Mouse (Mus musculus) liver, embryonic 13.5 days (tissue): Measurements from ENCODE around the gene Elp4. TPM values are rescaled to one million over a fixed set of nuclear protein-coding genes. Genes with fewer than 3 reads are reported as not detected.

Experiments
- ATAC-seq: fragments of 200-750 bp; cut with Nextera tagmentation; 2 replicates; pipeline ENCODE4 v1.8.0; 2017; ENCODE audit warnings: low read depth, mild to moderate bottlenecking, moderate number of reproducible peaks, moderate library complexity
- DNase-seq: peaks from one replicate; pipeline ENCODE4 v3.0.0; 2022
- H3K27ac ChIP-seq: fragments of 300-500 bp; sonication (generic); 2 replicates; pipeline ENCODE4 v1.5.1; 2015; ENCODE audit warnings: moderate library complexity, mild to moderate bottlenecking, inconsistent platforms
- H3K27me3 ChIP-seq: fragments of 300-500 bp; sonication (generic); 2 replicates; pipeline ENCODE4 v1.6.1; 2015; ENCODE audit warnings: mild to moderate bottlenecking, inconsistent platforms
- H3K36me3 ChIP-seq: fragments of 300-500 bp; sonication (generic); 2 replicates; pipeline ENCODE4 v1.6.1; 2015; ENCODE audit warnings: mild to moderate bottlenecking, inconsistent platforms
- H3K4me1 ChIP-seq: fragments of 300-500 bp; sonication (generic); replicated peaks from 2 replicates; pipeline ENCODE4 v1.6.1; 2015; ENCODE audit warnings: inconsistent platforms
- H3K4me2 ChIP-seq: fragments of 300-500 bp; sonication (generic); 2 replicates; pipeline ENCODE4 v1.6.1; 2015; ENCODE audit warnings: inconsistent platforms, mild to moderate bottlenecking, moderate library complexity
- H3K4me3 ChIP-seq: fragments of 300-500 bp; sonication (generic); replicated peaks from 2 replicates; pipeline ENCODE4 v1.5.1; 2015; ENCODE audit warnings: mild to moderate bottlenecking, inconsistent platforms
- H3K9ac ChIP-seq: fragments of 300-500 bp; sonication (generic); 2 replicates; pipeline ENCODE4 v1.6.1; 2015; ENCODE audit warnings: mild to moderate bottlenecking, inconsistent platforms
- H3K9me3 ChIP-seq: fragments of 300-500 bp; sonication (generic); replicated peaks from 2 replicates; pipeline ENCODE4 v1.6.1; 2016; ENCODE audit warnings: inconsistent platforms
- WGBS: fragments of 180-500 bp; shearing (Covaris S2); methylation state at CpG from one replicate; pipeline ENCODE4 v1.1.7; 2015; ENCODE audit not compliant: insufficient replicate concordance; 5-methylcytosine and 5-hydroxymethylcytosine counted together
- polyA plus RNA-seq: library from polyadenylated mRNA; unstranded; fragments of >200 nt; fragmentation: Nextera tagmentation; extraction: Ambion mirVana; gene quantifications from 2 replicates; pipeline ENCODE4 v1.2.1, GENCODE M21; 2015

Gene Elp4
- polyA plus RNA-seq, 1 experiment from 2014 or later: 19.7 TPM

- H3K27me3 ChIP-seq: peaks cover 100% of the 10 kb centered on the region
- peak within 1 kb of the TSS; percentile 19; the same call in 1 of the 2 replicates for H3K4me2 ChIP-seq
- no peaks in the 10 kb centered on the region for H3K9me3 ChIP-seq
- no peak within 1 kb of the TSS for H3K9ac ChIP-seq
- H3K4me1 ChIP-seq: peaks cover 6% of the 10 kb centered on the region
- DNase-seq: no peak
- 2% methylated on average over 44 of the region's 44 CpGs for WGBS
- H3K4me3 ChIP-seq: no peak within 1 kb of the TSS
- no peak within 1 kb of the TSS for H3K27ac ChIP-seq
- no peaks in the 10 kb centered on the region for H3K36me3 ChIP-seq
- ATAC-seq: no peak
Measured at GRCm38 (mm10) chr2:105668271-105669270, 235.8 kb downstream of the Elp4 start, which contains the start of gene Pax6. TSS of gene Pax6 (plus strand) at chr2:105668900.

- no peak overlapping the region for H3K4me3 ChIP-seq
- 2% methylated on average over 11 of the region's 11 CpGs for WGBS
- no peaks in the 10 kb centered on the region for H3K9me3 ChIP-seq
- DNase-seq (no peak), ATAC-seq (no peak)
- no peak overlapping the region for H3K27ac ChIP-seq
- peaks cover 100% of the 10 kb centered on the region for H3K27me3 ChIP-seq
- no peaks in the 10 kb centered on the region for H3K36me3 ChIP-seq
- no peak overlapping the region for H3K4me2 ChIP-seq
- H3K9ac ChIP-seq: no peak overlapping the region
- H3K4me1 ChIP-seq: peaks cover 6% of the 10 kb centered on the region
Measured at GRCm38 (mm10) chr2:105667626-105667950, 236.8 kb downstream of the Elp4 start.

DNA sequence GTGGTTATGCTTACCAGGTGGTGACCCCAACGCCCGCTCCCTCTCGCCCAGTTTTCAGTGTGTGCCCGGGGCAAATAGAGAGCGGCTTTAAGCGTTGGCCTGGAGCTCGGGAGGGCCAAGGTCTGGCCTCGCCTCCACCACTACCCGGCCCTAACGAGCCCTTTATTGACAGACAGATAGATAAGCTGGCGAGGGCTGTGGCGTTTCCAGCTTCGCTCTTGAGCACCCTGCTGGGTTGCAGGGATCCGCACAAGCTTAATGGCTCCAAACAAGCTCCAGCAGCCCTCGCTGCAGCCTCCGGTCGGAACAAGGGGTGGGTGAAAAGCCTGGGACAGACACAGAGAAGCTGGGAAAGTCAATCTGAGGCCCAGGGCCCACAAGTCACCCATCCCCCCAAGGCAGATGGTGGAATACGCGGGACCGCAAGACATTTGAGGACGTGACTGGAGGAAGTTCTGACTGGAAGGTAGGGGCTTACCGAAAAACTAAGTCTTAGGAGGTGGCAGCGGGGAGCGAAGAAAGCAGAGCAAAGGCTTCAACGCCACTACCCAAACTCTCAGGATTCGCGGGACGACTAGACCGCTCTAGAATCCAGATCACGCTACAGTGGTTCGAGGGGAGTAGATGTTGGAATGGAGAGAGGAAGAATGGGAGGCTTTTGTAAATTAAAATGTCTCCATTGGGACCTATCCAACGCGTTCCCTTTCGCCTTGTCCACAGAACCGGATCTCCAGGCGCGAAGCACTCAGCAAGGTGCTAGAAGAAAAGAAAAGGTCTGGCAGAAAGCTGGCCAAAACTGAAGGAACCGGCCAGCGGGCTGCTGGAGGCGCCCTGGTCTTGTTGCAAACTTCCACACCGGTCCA, 237.4 kb downstream of the Elp4 start:
- no peak for ATAC-seq
- no peak for DNase-seq
- peaks cover 6% of the 10 kb centered on the region for H3K4me1 ChIP-seq
- no peak overlapping the region for H3K4me2 ChIP-seq
- H3K9me3 ChIP-seq: no peaks in the 10 kb centered on the region
- no peak overlapping the region for H3K9ac ChIP-seq
- H3K27me3 ChIP-seq: peaks cover 100% of the 10 kb centered on the region
- no peaks in the 10 kb centered on the region for H3K36me3 ChIP-seq
- no peak overlapping the region for H3K27ac ChIP-seq
- no peak overlapping the region for H3K4me3 ChIP-seq
- 2% methylated on average over 41 of the region's 41 CpGs for WGBS

GRCm38 (mm10) chr2:105666331-105666730, 238.0 kb downstream of the Elp4 start:
- Histone ChIP-seq H3K36me3 (no peaks in the 10 kb centered on the region), H3K9ac (no peak overlapping the region), H3K9me3 (no peaks in the 10 kb centered on the region), H3K27ac (no peak overlapping the region), H3K4me3 (no peak overlapping the region), H3K4me1 (peaks cover 6% of the 10 kb centered on the region), H3K27me3 (peaks cover 100% of the 10 kb centered on the region), H3K4me2 (no peak overlapping the region)
- DNase-seq: no peak
- ATAC-seq: no peak
- 3% methylated on average over 6 of the region's 6 CpGs for WGBS

- Histone ChIP-seq H3K27ac (no peak overlapping the region), H3K4me3 (no peak overlapping the region), H3K36me3 (no peaks in the 10 kb centered on the region), H3K9me3 (no peaks in the 10 kb centered on the region), H3K4me1 (peaks cover 6% of the 10 kb centered on the region), H3K9ac (no peak overlapping the region), H3K4me2 (no peak overlapping the region), H3K27me3 (peaks cover 100% of the 10 kb centered on the region)
- no peak for DNase-seq
- ATAC-seq: no peak
- WGBS: 7% methylated on average over 5 of the region's 5 CpGs
Measured at GRCm38 (mm10) chr2:105665491-105666250, 238.7 kb downstream of the Elp4 start.

GRCm38 (mm10) chr2:105664996-105665395, 239.4 kb downstream of the Elp4 start:
- Histone ChIP-seq H3K9ac (no peak overlapping the region), H3K36me3 (no peaks in the 10 kb centered on the region), H3K4me3 (no peak overlapping the region), H3K27me3 (peaks cover 100% of the 10 kb centered on the region), H3K4me1 (peaks cover 6% of the 10 kb centered on the region), H3K4me2 (no peak overlapping the region), H3K9me3 (no peaks in the 10 kb centered on the region), H3K27ac (no peak overlapping the region)
- WGBS: 17% methylated on average over 5 of the region's 5 CpGs
- ATAC-seq: no peak
- DNase-seq: no peak

DNA sequence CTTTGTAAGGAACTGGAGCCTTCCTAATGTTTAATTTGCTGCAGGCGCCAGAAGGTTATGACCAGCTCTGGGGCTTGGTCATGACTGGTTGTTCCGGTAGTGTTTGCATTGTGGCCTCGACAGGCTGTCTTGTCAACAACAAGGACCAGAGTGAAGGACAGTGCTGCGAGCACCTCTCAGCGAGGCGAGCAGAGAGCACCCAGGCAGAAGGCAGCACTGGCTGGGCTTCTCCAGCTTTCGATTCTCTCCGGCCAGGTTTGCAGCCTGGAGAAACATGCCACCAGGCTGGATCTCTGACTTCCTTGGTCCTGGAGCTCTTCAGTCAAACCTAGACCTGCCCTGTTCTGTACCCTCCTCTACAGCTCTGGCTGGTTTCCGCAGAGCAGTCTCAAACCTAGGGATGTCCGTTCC, 241.3 kb downstream of the Elp4 start:
- H3K27me3 ChIP-seq: peaks cover 100% of the 10 kb centered on the region
- no peak overlapping the region for H3K27ac ChIP-seq
- ATAC-seq: no peak
- H3K4me1 ChIP-seq: no peaks in the 10 kb centered on the region; the same call in 1 of the 2 replicates
- no peak overlapping the region for H3K4me2 ChIP-seq
- H3K4me3 ChIP-seq: no peak overlapping the region
- H3K36me3 ChIP-seq: no peaks in the 10 kb centered on the region
- no peak overlapping the region for H3K9ac ChIP-seq
- H3K9me3 ChIP-seq: no peaks in the 10 kb centered on the region
- 4% methylated on average over 10 of the region's 10 CpGs for WGBS
- no peak for DNase-seq

DNA sequence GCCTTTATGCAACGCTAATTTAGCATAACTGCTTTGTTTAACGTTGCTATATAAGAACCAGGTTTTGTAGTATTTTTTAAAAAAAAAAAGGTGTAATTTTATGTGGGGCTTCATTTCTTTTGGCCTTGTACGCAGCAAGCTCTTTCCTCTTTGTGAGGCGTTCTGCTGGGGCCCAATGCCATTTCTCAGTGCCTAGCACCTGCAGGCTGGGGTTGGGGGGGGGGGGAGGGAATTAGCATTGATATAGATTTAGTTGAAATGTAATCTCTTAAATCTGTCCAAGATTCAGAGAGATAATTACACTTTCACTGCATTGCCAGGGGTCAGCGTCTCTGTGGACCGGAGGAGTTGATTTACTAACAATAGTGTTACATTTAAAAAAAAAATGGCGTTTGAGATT, 241.8 kb downstream of the Elp4 start:
- H3K27ac ChIP-seq: no peak overlapping the region
- no peaks in the 10 kb centered on the region for H3K36me3 ChIP-seq
- H3K9me3 ChIP-seq: no peaks in the 10 kb centered on the region
- DNase-seq (no peak), ATAC-seq (no peak)
- 5% methylated on average over 7 of the region's 7 CpGs for WGBS
- no peaks in the 10 kb centered on the region; the same call in 1 of the 2 replicates for H3K4me1 ChIP-seq
- no peak overlapping the region for H3K4me3 ChIP-seq
- H3K27me3 ChIP-seq: peaks cover 98% of the 10 kb centered on the region
- H3K9ac ChIP-seq: no peak overlapping the region
- H3K4me2 ChIP-seq: no peak overlapping the region

DNA sequence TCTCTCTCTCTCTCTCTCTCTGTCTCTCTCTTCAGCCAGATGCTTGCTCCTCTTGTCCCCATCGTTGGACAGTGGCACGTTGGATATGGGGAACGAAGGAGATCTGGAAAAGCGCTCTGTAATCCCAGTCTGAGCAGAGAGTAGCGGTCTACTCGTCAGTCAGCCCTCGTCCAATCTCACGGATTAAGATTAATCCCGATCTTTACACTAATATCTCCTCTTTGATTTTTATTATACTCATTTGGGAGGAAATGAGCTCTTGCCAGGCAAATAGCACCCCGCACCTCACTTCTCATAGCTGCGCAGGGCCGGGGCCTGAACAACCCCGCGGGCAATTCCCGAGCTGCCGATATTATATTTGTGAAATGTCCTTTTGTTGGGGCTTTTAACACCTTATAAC, 242.2 kb downstream of the Elp4 start:
- DNase-seq: no peak
- no peak for ATAC-seq
- 5% methylated on average over 16 of the region's 16 CpGs for WGBS
- Histone ChIP-seq H3K36me3 (no peaks in the 10 kb centered on the region), H3K27ac (no peak overlapping the region), H3K9ac (no peak overlapping the region), H3K4me1 (no peaks in the 10 kb centered on the region; the same call in 1 of the 2 replicates), H3K27me3 (peaks cover 98% of the 10 kb centered on the region), H3K4me2 (no peak overlapping the region), H3K4me3 (no peak overlapping the region), H3K9me3 (no peaks in the 10 kb centered on the region)

GRCm38 (mm10) chr2:105661623-105662066, 242.7 kb downstream of the Elp4 start:
- WGBS: 3% methylated on average over 18 of the region's 18 CpGs
- DNase-seq (no peak), ATAC-seq (no peak)
- H3K27ac ChIP-seq: no peak overlapping the region
- H3K4me1 ChIP-seq: no peaks in the 10 kb centered on the region; the same call in 1 of the 2 replicates
- H3K36me3 ChIP-seq: no peaks in the 10 kb centered on the region
- no peak overlapping the region for H3K4me2 ChIP-seq
- peaks cover 98% of the 10 kb centered on the region for H3K27me3 ChIP-seq
- H3K4me3 ChIP-seq: no peak overlapping the region
- H3K9ac ChIP-seq: no peak overlapping the region
- no peaks in the 10 kb centered on the region for H3K9me3 ChIP-seq
